In genomic region chr11:83279691-83280090, GRCm38 (mm10) we compare ENCODE assay signal across 33 mouse cellular contexts. TPM values are rescaled to one million over a fixed set of nuclear protein-coding genes. Genes with fewer than 3 reads are reported as not detected.
DNase-seq lines count a peak whose midpoint lies in the region; ATAC-seq and TF ChIP-seq lines count a peak whose summit lies in the region.
"Had no signal": no experiment of that assay in that cellular context is flagged by ENCODE, and none has a peak within 500 bp of the region (broad histone marks: within the 10 kb centered on the region; RNA-seq: fewer than 3 reads in every experiment).

No protein-coding gene starts in this region.

- no peaks in the 10 kb centered on the region for H3K4me1 ChIP-seq in heart, adult 2 months (ENCODE audit: control insufficient read depth, insufficient read depth, low read length)
- H3K4me1 ChIP-seq in heart, embryonic 11.5 days (ENCODE audit: control insufficient read depth, insufficient read depth, low read length): no peaks in the 10 kb centered on the region
- H3K4me1 ChIP-seq: embryonic facial prominence, embryonic 13.5 days; forebrain, embryonic 15.5 days; limb, embryonic 10.5 days; limb, embryonic 15.5 days had no signal

- H3K4me3 ChIP-seq in heart, adult 2 months: no peak overlapping the region
- no peak overlapping the region for H3K4me3 ChIP-seq in heart, embryonic 11.5 days (ENCODE audit: low read depth, low read length)
- H3K4me3 ChIP-seq: embryonic facial prominence, embryonic 13.5 days; forebrain, embryonic 10.5 days; forebrain, embryonic 15.5 days; heart, embryonic 15.5 days; layer of hippocampus, adult 2 months; limb, embryonic 10.5 days; limb, embryonic 15.5 days; liver, embryonic 13.5 days had no signal

- H3K27ac ChIP-seq in heart, adult 2 months: no peak overlapping the region; the same call in 1 of the 2 replicates
- no peak overlapping the region for H3K27ac ChIP-seq in heart, embryonic 11.5 days (ENCODE audit: low read depth, low read length)
- H3K27ac ChIP-seq: embryonic facial prominence, embryonic 13.5 days; forebrain, embryonic 10.5 days; forebrain, embryonic 15.5 days; heart, embryonic 15.5 days; layer of hippocampus, adult 2 months; limb, embryonic 10.5 days; limb, embryonic 15.5 days; liver, embryonic 13.5 days had no signal

- intact Hi-C loops in heart, adult 2 months (cut with DNase I): no loop called here
- intact Hi-C loops in heart, postnatal 25 days (cut with DNase I): no loop called here
- intact Hi-C loops in gastrocnemius, postnatal 14 days (cut with DNase I; ENCODE audit: low total_unique reads): no loop called here
- intact Hi-C loops in left cerebral cortex, postnatal 10 days (cut with DNase I): no loop called here

- WGBS in heart, adult 2 months: 62% methylated on average over 6 of the region's 6 CpGs
- WGBS in heart, embryonic 11.5 days (ENCODE audit: insufficient replicate concordance): 76% methylated on average over 6 of the region's 6 CpGs

- no peak for TF ChIP-seq EP300 in heart, adult 2 months (IDR thresholded peaks at IDR 0.05; ENCODE audit: insufficient read depth, low read depth, low read length)

- no peak for TF ChIP-seq CTCF in heart, adult 2 months (IDR thresholded peaks at IDR 0.05)

- no peaks in the 10 kb centered on the region for H3K27me3 ChIP-seq in heart, adult 2 months (ENCODE audit: control insufficient read depth, insufficient read depth, low read length)
- H3K27me3 ChIP-seq in heart, embryonic 11.5 days (ENCODE audit: control insufficient read depth, insufficient read depth, low read length): peaks cover 8% of the 10 kb centered on the region; the same call in 1 of the 2 replicates
- H3K27me3 ChIP-seq: embryonic facial prominence, embryonic 13.5 days; forebrain, embryonic 15.5 days; heart, embryonic 15.5 days; limb, embryonic 15.5 days had no signal

- no peak for ATAC-seq in heart, embryonic 11.5 days (replicated peaks; ENCODE audit: insufficient number of reproducible peaks, low FRiP score, low TSS enrichment)
- ATAC-seq: CD4-positive, CD25-positive, alpha-beta regulatory T cell, adult 4 months; forebrain, embryonic 15.5 days; hindbrain, embryonic 16.5 days; midbrain, embryonic 16.5 days had no signal

- DNase-seq in heart, adult 2 months: peak; percentile 68 to 78
- peak; percentile 20 for DNase-seq in lung, postnatal 14 days
- no peak for DNase-seq in lung, postnatal 36 days
- DNase-seq in heart, postnatal 25 days (ENCODE audit: low spot score): peak; percentile 47
- DNase-seq in gastrocnemius, postnatal 14 days: no peak
- no peak for DNase-seq in left cerebral cortex, postnatal 10 days (ENCODE audit: extremely low spot score in 1 of 2, low spot score in 2 of 2)
- DNase-seq: adrenal gland, postnatal 25 days; cerebellum, adult 18-20 months; cerebellum, postnatal 10 days; kidney, adult 8-10 months; kidney, postnatal 25 days; liver, embryonic 13.5 days; right cerebral cortex, postnatal 25 days; spleen, adult 18-20 months; thymus, adult 2 months; thymus, postnatal 36 days had no signal

- no peaks in the 10 kb centered on the region for H3K9me3 ChIP-seq in heart, embryonic 11.5 days (replicated peaks; ENCODE audit: control insufficient read depth, low read length)
- H3K9me3 ChIP-seq: embryonic facial prominence, embryonic 13.5 days; forebrain, embryonic 10.5 days; forebrain, embryonic 15.5 days; heart, embryonic 15.5 days; limb, embryonic 10.5 days; limb, embryonic 15.5 days; liver, embryonic 13.5 days had no signal

- no peaks in the 10 kb centered on the region for H3K36me3 ChIP-seq in heart, adult 2 months (ENCODE audit: control insufficient read depth, insufficient read depth, low read length)
- H3K36me3 ChIP-seq in heart, embryonic 11.5 days (ENCODE audit: control insufficient read depth, insufficient read depth, low read length): no peaks in the 10 kb centered on the region
- H3K36me3 ChIP-seq: embryonic facial prominence, embryonic 13.5 days; forebrain, embryonic 10.5 days; forebrain, embryonic 15.5 days; heart, embryonic 15.5 days; limb, embryonic 10.5 days; limb, embryonic 15.5 days had no signal

- H3K79me2 ChIP-seq in heart, adult 2 months (replicated peaks; ENCODE audit: control insufficient read depth, insufficient read depth, low read length): no peaks in the 10 kb centered on the region

- no peak for TF ChIP-seq POLR2A in heart, adult 2 months (IDR thresholded peaks at IDR 0.05; ENCODE audit: insufficient read depth, low read depth, low read length)

- H3K4me2 ChIP-seq in heart, embryonic 11.5 days: no peak overlapping the region
- H3K4me2 ChIP-seq: embryonic facial prominence, embryonic 13.5 days; forebrain, embryonic 15.5 days; heart, embryonic 15.5 days; limb, embryonic 15.5 days; liver, embryonic 13.5 days; midbrain, embryonic 11.5 days had no signal

- H3K9ac ChIP-seq in heart, adult 2 months (ENCODE audit: low read depth, low read length): no peak overlapping the region
- H3K9ac ChIP-seq in heart, embryonic 11.5 days (ENCODE audit: low read depth, low read length): no peak overlapping the region
- H3K9ac ChIP-seq: embryonic facial prominence, embryonic 13.5 days; forebrain, embryonic 15.5 days; heart, embryonic 15.5 days; limb, embryonic 15.5 days; liver, embryonic 13.5 days had no signal

RNA-seq across cellular contexts. Expression of gene Slfn14, which starts 6.8 kb away (rescaled TPM):
- under 1 TPM in 1 of 2 experiments, not detected in 1; 0.14 TPM for total RNA-seq in heart, adult 2 months (2021)
- not detected in 2 replicates for polyA plus RNA-seq in heart, adult 2 months (2012; rRNA removed)
- polyA plus RNA-seq in heart, embryonic 11.5 days (2014; fragmentation: Nextera tagmentation; extraction: Ambion mirVana): 3.1 and 3.9 TPM in 2 replicates
- under 1 TPM; 0.08 to 0.11 TPM for total RNA-seq in heart, postnatal 25 days (2021)
- not detected for total RNA-seq in gastrocnemius, postnatal 14 days (2021)
- under 1 TPM in 1 of 2 experiments, not detected in 1; 0.11 TPM for total RNA-seq in left cerebral cortex, postnatal 10 days (2021)
- total RNA-seq: adrenal gland, postnatal 25 days; common myeloid progenitor, adult 5-6 weeks; gastrocnemius, adult 18-20 months; layer of hippocampus, adult 2 months; layer of hippocampus, postnatal 25 days; megakaryocyte, adult 5-6 weeks had no signal
- polyA plus RNA-seq: CD4-positive, CD25-positive, alpha-beta regulatory T cell, adult 4 months; forebrain, embryonic 15.5 days; frontal cortex, adult 2 months; hindbrain, embryonic 16.5 days; midbrain, embryonic 16.5 days; thymus, adult 2 months had no signal

RNA-seq across cellular contexts. Expression of gene Ap2b1, which starts 19.1 kb away (rescaled TPM):
- total RNA-seq in heart, adult 2 months (2021): 10 to 100 TPM; 42.2 to 43.6 TPM
- polyA plus RNA-seq in heart, adult 2 months (2012; rRNA removed): 16.3 and 27.8 TPM in 2 replicates
- 51.5 and 66.1 TPM in 2 replicates for polyA plus RNA-seq in heart, embryonic 11.5 days (2014; fragmentation: Nextera tagmentation; extraction: Ambion mirVana)
- total RNA-seq in heart, postnatal 25 days (2021): 10 to 100 TPM; 41.2 to 48.3 TPM
- 10 to 100 TPM; 34.3 to 35.7 TPM for total RNA-seq in gastrocnemius, postnatal 14 days (2021)
- total RNA-seq in left cerebral cortex, postnatal 10 days (2021): 100 to 1,000 TPM; 326 to 342 TPM

RNA-seq across cellular contexts. Expression of gene Pex12, which starts 22.7 kb away (rescaled TPM):
- total RNA-seq in heart, adult 2 months (2021): 10 to 100 TPM in 1 of 2 experiments, 1 to 10 TPM in 1; 8.7 to 13.5 TPM
- polyA plus RNA-seq in heart, adult 2 months (2012; rRNA removed): 7.2 and 8.6 TPM in 2 replicates
- 9.6 and 9.7 TPM in 2 replicates for polyA plus RNA-seq in heart, embryonic 11.5 days (2014; fragmentation: Nextera tagmentation; extraction: Ambion mirVana)
- total RNA-seq in heart, postnatal 25 days (2021): 1 to 10 TPM; 5.7 to 6.5 TPM
- total RNA-seq in gastrocnemius, postnatal 14 days (2021): 10 to 100 TPM; 11.1 to 13.8 TPM
- 10 to 100 TPM in 1 of 2 experiments, 1 to 10 TPM in 1; 7.2 to 11.8 TPM for total RNA-seq in left cerebral cortex, postnatal 10 days (2021)

Comparison
In these comparisons a context has a peak if more than half of its experiments do, and no peak if none do; other contexts are left out.
1. DNase-seq: peak in heart, adult 2 months (2 of 2), lung, postnatal 14 days (single experiment) and heart, postnatal 25 days (single experiment); none in lung, postnatal 36 days (single experiment), gastrocnemius, postnatal 14 days (single experiment) and left cerebral cortex, postnatal 10 days (0 of 2).
2. RNA of gene Ap2b1, which starts 19.1 kb away (total RNA-seq): 326 to 342 TPM in left cerebral cortex, postnatal 10 days; 41.2 to 48.3 TPM in heart, postnatal 25 days, 42.2 to 43.6 TPM in heart, adult 2 months and 34.3 to 35.7 TPM in gastrocnemius, postnatal 14 days; every median in the first group is over 4 times any median in the second.